Comparison of ENCODE assay signal across 10 mouse cellular contexts in genomic region chr8:81867020-81867419, GRCm38 (mm10).
DNase-seq lines count a peak whose midpoint lies in the region; ATAC-seq and TF ChIP-seq lines count a peak whose summit lies in the region.
"Had no signal": no experiment of that assay in that cellular context is flagged by ENCODE, and none has a peak within 500 bp of the region (broad histone marks: within the 10 kb centered on the region; RNA-seq: fewer than 3 reads in every experiment).

No protein-coding gene starts in this region.

- H3K9me3 ChIP-seq in kidney, postnatal 0 days (replicated peaks; ENCODE audit: low read length), result no peaks in the 10 kb centered on the region
- H3K9me3 ChIP-seq: hindbrain, embryonic 13.5 days had no signal

- H3K27me3 ChIP-seq in kidney, postnatal 0 days (ENCODE audit: insufficient read depth, low read length), result no peaks in the 10 kb centered on the region
- H3K27me3 ChIP-seq: hindbrain, embryonic 13.5 days had no signal

- H3K4me2 ChIP-seq in kidney, postnatal 0 days (ENCODE audit: low read length), result no peak overlapping the region
- H3K4me2 ChIP-seq: hindbrain, embryonic 13.5 days had no signal

- DNase-seq in kidney, postnatal 0 days (ENCODE audit: low spot score), result peak; percentile 43
- no peak for DNase-seq in kidney, postnatal 4 days
- peak; percentile 48 for DNase-seq in CD4-positive helper T cell, adult 2 months (ENCODE audit: low read depth, low spot score)
- peak; percentile 14 for DNase-seq in adrenal gland, adult 8-10 months
- DNase-seq in left cerebral cortex, adult 18-20 months (ENCODE audit: low spot score in 2 of 2), result peak; percentile 15 to 30
- no peak for DNase-seq in embryo, embryonic 9.5 days (ENCODE audit: extremely low spot score)
- DNase-seq in spleen, adult 12 weeks (ENCODE audit: low spot score), result no peak
- DNase-seq: lung, postnatal 36 days; retina, postnatal 1 day had no signal

- H3K27ac ChIP-seq in kidney, postnatal 0 days, result no peak overlapping the region
- H3K27ac ChIP-seq: hindbrain, embryonic 13.5 days had no signal

- 37% methylated on average over 3 of the region's 3 CpGs for WGBS in kidney, postnatal 0 days

- H3K9ac ChIP-seq in kidney, postnatal 0 days (ENCODE audit: low read depth, low read length), result no peak overlapping the region
- H3K9ac ChIP-seq: hindbrain, embryonic 13.5 days had no signal

- no peaks in the 10 kb centered on the region for H3K36me3 ChIP-seq in kidney, postnatal 0 days (ENCODE audit: insufficient read depth, low read length)
- H3K36me3 ChIP-seq: hindbrain, embryonic 13.5 days had no signal

- no peaks in the 10 kb centered on the region for H3K4me1 ChIP-seq in kidney, postnatal 0 days (replicated peaks; ENCODE audit: insufficient read depth, low read length)
- H3K4me1 ChIP-seq: hindbrain, embryonic 13.5 days had no signal

- no peak for TF ChIP-seq CTCF in kidney, postnatal 0 days (IDR thresholded peaks at IDR 0.05; ENCODE audit: low read depth)

- ATAC-seq in kidney, postnatal 0 days (replicated peaks; ENCODE audit: low FRiP score, low read depth), result no peak

- no peak overlapping the region for H3K4me3 ChIP-seq in kidney, postnatal 0 days (replicated peaks; ENCODE audit: low read depth, low read length)
- H3K4me3 ChIP-seq: hindbrain, embryonic 13.5 days had no signal

Comparison
In these comparisons a context has a peak if more than half of its experiments do, and no peak if none do; other contexts are left out.
1. DNase-seq: peak in kidney, postnatal 0 days (single experiment), CD4-positive helper T cell, adult 2 months (single experiment), adrenal gland, adult 8-10 months (single experiment) and left cerebral cortex, adult 18-20 months (2 of 2); none in kidney, postnatal 4 days (0 of 2), embryo, embryonic 9.5 days (single experiment) and spleen, adult 12 weeks (single experiment).